Mouse (Mus musculus) olfactory bulb, adult 2 months (tissue): ENCODE results near the gene Fbxw10. TPM values are rescaled to one million over a fixed set of nuclear protein-coding genes. Genes with fewer than 3 reads are reported as not detected.

Experiments
- H3K27ac ChIP-seq: fragments of 200-500 bp; 2 replicates; pipeline ENCODE4 v1.5.1; 2012; ENCODE audit warnings: low read depth, low read length; ENCODE audit not compliant: insufficient read depth
- H3K4me1 ChIP-seq: fragments of 200-500 bp; 2 replicates; pipeline ENCODE4 v1.6.1; 2012; ENCODE audit warnings: low read length; ENCODE audit not compliant: control insufficient read depth, insufficient read depth
- H3K4me3 ChIP-seq: fragments of 200-500 bp; 2 replicates; pipeline ENCODE4 v1.5.1; 2012; ENCODE audit warnings: mild to moderate bottlenecking, low read depth, low read length, moderate library complexity; ENCODE audit not compliant: insufficient read depth
- CTCF ChIP-seq: fragments of 200-500 bp; IDR thresholded peaks from 2 replicates; pipeline ENCODE4 v1.5.1; 2012; ENCODE audit warnings: low read depth, mild to moderate bottlenecking, low read length, moderate library complexity; ENCODE audit not compliant: insufficient read depth
- POLR2A ChIP-seq: fragments of 200-500 bp; IDR thresholded peaks from 2 replicates; pipeline ENCODE4 v1.6.1; 2012; ENCODE audit warnings: mild to moderate bottlenecking, low read depth, low read length, moderate library complexity; ENCODE audit not compliant: insufficient read depth
- WGBS: fragments of 180-500 bp; shearing (Covaris S2); methylation state at CpG from one replicate; pipeline ENCODE4 v1.1.7; 2018; 5-methylcytosine and 5-hydroxymethylcytosine counted together
- polyA plus RNA-seq: library from polyadenylated mRNA; stranded (reverse); fragments of >200 nt; gene quantifications from 2 replicates; pipeline ENCODE4 v1.2.4, GENCODE M21; 2012; ENCODE audit warnings: low replicate concordance; ENCODE audit not compliant: missing spikeins, insufficient read depth, insufficient read length

Fbxw10 gene
- polyA plus RNA-seq, 1 experiment: not detected

- WGBS: 96% methylated on average over 8 of the region's 8 CpGs
Measured at GRCm38 (mm10) chr11:62819059-62819686, 27.7 kb upstream of the Fbxw10 start.

DNA sequence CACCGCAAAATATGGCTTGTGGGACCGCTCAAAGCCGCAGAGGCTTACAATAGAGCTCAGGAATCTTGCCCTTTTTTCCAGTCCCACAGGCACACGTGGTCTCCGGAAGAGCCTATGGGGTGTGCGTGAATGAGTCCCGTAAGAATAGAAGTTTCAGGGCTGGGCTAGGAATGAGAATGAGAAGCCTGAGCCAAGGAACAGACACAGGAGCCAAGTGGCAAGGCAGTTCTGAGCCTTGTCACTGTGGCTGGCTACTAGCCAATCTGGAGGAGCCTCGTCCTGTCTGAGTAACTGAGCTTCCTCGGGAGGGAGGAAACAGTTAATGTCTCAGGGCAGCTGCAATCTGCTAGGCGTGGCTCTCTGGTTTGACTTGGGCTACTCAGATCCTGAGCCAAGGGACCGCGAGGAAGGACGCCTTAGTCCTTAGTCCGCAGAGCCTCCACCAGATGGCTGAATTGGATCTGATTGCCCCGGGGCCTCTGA lies 26.8 kb upstream of the Fbxw10 start, which contains the start of gene Trim16:
Trim16 (plus strand) TSS at position 173 of the 483 bp plus-strand sequence.
- H3K4me3 ChIP-seq: peak within 1 kb of the TSS; percentile 17
- no peak within 1 kb of the TSS for H3K27ac ChIP-seq

More at GRCm38 (mm10) chr11:62819059-62819686, 27.7 kb upstream of the Fbxw10 start:
- Histone ChIP-seq H3K27ac (no peak overlapping the region), H3K4me1 (peaks cover 11% of the 10 kb centered on the region), H3K4me3 (no peak overlapping the region)
- TF ChIP-seq POLR2A (no peak), CTCF (no peak)

DNA sequence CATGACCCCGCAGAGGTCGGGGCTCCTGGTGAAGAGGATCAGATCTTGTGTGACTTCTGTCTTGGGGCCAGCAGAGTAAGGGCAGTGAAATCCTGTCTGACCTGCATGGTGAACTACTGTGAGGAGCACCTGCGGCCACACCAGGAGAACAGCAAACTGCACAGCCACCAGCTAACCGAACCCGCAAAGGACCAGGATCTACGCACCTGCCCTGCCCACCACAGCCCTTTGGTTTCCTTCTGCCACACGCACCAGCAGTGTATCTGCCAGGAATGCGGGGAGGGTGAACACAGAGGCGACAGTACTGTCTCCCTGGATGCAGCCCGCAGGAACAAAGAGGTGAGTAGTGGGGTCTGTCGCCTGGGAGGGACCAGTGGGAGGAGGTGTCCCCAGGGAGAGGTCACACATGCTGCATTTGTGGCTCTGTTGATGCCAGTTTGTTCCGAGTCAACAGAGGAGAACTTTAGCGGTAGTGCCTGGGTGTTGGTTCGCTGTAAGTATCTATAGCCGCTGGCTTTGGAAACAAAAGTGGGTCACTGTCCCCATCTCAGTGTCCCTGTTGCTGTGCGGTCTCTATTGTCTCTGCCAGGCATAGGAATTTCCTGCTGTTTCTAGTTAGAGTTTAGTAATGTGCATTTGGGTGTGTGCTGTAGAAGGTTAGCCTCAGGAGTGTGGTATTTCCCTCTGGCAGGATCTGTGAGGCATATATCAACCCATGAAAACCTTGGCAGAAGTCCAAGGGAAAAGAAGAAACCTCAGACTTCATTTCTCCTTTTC lies 26.0 kb upstream of the Fbxw10 start:
- Histone ChIP-seq H3K4me3 (peak overlapping the region; percentile 17), H3K27ac (no peak overlapping the region), H3K4me1 (peaks cover 11% of the 10 kb centered on the region)
- TF ChIP-seq CTCF (no peak), POLR2A (no peak)
- WGBS: 17% methylated on average over 16 of the region's 16 CpGs

More for the DNA sequence above, 26.8 kb upstream of the Fbxw10 start, which contains the start of gene Trim16:
- TF ChIP-seq POLR2A (no peak), CTCF (no peak)
- peaks cover 11% of the 10 kb centered on the region for H3K4me1 ChIP-seq
- 1% methylated on average over 15 of the region's 15 CpGs for WGBS

DNA sequence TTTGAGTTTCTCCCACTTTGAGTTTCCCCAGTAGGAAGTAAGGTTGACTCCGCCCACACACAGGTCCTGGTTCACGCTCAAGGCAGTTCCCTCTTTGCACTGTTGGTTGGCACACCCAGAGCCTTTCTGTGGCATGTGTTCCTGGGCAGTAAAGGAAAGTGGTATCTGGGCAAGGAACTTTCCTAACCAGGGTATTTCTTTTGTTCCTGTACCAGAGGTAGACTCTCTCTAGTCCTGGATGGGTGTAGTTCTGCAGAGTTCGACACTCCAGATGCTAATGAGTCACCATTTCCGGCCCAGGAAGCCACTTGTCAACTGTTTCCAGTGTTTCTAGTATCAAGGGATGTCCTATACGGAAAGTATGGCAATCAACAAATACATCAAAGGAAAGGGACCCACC lies 25.0 kb upstream of the Fbxw10 start:
- 68% methylated on average over 5 of the region's 5 CpGs for WGBS
- TF ChIP-seq POLR2A (no peak), CTCF (no peak)
- Histone ChIP-seq H3K4me3 (no peak overlapping the region), H3K27ac (no peak overlapping the region), H3K4me1 (peaks cover 11% of the 10 kb centered on the region)

DNA sequence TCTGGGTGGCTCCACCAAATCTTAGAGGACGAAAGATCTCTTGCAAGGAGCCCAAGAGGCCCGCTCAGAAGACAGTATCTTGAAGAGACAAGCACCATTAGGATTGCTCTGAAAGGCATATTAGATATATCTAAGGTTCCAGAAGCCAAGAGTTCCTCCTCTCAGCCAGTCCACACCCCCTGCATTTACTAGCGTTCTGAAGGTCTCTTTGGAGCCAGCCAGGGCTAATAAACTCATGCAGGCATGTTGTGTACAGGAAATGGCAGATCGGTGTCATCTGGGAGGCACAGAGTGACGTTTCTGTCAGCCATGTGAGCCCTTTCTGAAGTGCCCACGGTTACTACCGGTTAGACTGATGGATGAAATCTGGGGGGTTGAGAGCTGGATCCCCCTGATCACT lies 22.7 kb upstream of the Fbxw10 start:
- no peak for TF ChIP-seq POLR2A
- TF ChIP-seq CTCF: no peak
- no peak overlapping the region for H3K4me3 ChIP-seq
- no peak overlapping the region for H3K27ac ChIP-seq
- 83% methylated on average over 7 of the region's 7 CpGs for WGBS
- H3K4me1 ChIP-seq: peaks cover 11% of the 10 kb centered on the region

DNA sequence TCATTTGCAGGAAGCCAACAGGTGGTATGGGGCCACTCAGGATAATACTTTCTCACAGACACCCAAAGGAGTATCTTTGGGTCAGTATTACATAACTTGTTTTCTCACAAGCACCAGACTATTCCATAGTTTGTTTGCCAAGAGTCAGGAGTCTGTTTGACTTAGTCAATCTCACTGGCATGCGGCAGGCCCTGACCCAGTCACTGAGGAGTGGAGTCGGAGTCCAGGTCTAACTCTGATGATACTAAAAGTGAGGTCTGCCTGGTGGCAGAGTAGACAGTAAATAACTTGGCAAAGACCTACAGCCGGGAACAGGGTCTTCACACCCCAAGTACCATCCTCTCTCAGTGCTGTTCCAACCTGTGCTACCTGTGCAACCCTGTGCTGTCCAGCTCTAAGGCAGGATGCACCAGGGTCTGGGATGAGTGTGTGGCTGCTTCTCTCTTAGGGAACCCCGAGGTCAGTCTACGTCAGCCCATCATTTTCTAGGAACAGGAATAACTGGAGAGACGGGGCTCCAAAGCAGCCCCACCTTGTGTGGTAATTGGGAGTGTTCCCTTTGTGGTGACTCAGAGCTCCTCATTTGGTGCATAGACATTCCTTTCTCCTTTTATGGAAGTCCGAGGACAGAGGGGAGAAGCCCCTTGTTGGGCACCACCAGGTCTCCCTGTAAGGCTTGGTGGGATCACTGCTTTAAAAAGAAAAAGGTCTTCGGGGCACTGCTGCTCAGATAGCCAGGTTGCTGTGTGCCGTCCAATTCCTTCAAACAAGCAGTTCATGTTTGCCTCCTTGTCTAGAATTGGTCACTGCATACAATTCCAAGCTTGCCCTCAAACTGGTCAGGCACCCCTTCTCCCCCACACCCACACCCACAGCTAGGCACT lies 21.4 kb upstream of the Fbxw10 start:
- H3K4me3 ChIP-seq: no peak overlapping the region
- H3K27ac ChIP-seq: no peak overlapping the region
- 82% methylated on average over 9 of the region's 9 CpGs for WGBS
- TF ChIP-seq POLR2A (no peak), CTCF (no peak)
- peaks cover 5% of the 10 kb centered on the region for H3K4me1 ChIP-seq

DNA sequence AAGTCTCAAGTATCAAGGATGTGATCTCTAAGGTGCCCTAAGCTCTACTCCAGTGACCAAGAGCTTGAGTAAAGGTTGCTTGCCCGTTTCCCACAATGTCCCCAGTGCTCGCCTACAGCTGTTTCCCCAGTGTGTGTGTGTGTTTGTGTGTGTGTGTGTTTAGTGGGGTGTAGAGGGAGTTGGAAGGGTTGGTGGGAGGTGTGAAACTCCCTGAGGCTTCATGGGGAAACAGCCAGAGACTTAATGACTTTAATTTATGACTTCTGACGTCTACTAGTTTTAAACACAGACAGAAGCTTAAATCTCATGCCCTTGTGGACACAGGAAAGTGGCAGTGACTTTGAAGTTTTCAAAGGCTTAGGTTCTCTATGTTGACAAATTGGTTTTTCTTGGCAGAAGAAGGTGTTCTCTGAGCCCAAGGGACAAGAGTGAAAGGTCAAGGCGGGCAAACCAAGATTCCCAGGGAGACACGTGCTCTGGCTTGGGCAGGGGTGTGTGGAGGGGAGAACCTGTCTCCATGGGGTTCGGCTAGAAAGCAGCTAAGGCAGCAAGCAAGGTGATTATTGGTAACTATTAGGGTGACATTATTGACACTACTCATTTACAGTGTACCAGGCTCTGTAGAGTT lies 20.6 kb upstream of the Fbxw10 start:
- 81% methylated on average over 6 of the region's 6 CpGs for WGBS
- H3K27ac ChIP-seq: no peak overlapping the region
- H3K4me1 ChIP-seq: no peaks in the 10 kb centered on the region
- TF ChIP-seq CTCF (no peak), POLR2A (no peak)
- H3K4me3 ChIP-seq: no peak overlapping the region

DNA sequence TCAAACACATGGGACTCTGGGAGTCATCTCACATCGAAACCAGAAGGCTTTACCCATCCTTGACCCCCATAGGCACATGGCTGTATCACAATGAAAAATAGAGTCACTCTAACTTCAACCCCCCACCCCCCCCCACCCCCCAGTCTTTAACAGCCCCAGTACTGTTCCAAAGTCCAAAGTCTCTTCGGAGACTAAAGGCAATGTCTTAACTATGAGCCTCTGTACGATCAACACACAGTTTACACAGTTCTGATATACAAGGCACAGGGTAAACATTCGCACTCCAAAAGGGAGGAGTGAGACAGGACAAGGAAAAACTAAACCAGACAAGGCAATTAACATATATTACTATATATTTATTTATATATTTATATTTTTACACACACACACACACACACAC lies 19.7 kb upstream of the Fbxw10 start:
- WGBS: 93% methylated on average over 4 of the region's 4 CpGs
- Histone ChIP-seq H3K27ac (no peak overlapping the region), H3K4me1 (no peaks in the 10 kb centered on the region), H3K4me3 (no peak overlapping the region)
- TF ChIP-seq POLR2A (no peak), CTCF (no peak)
